Comparison of ENCODE assay signal across 15 mouse cellular contexts in the genomic region with DNA sequence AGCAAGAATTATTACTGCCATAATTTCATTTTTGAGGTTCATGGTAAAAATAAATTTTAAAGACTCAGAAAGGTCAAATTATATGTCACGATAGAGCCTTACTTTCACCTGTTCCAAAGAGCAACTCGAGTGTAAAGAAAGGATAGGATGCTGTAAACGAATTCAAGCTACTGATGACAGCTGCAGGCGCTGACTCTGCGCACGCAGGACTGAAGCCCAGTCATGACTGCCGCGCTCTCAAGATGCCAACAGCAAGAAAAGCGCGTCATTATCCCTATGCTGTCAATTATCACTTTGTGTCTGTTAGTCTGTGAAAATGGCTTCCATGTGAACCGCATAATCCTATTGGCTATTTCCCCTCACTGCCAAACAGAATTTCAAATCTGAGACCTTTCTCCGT. TPM values are rescaled to one million over a fixed set of nuclear protein-coding genes. Genes with fewer than 3 reads are reported as not detected.
DNase-seq lines count a peak whose midpoint lies in the region; ATAC-seq lines count a peak whose summit lies in the region.
"Had no signal": no experiment of that assay in that cellular context is flagged by ENCODE, and none has a peak within 500 bp of the region (broad histone marks: within the 10 kb centered on the region; RNA-seq: fewer than 3 reads in every experiment).

No protein-coding gene starts in this region.

- peak overlapping the region; percentile 41 for H3K4me3 ChIP-seq in heart, embryonic 15.5 days
- H3K4me3 ChIP-seq in lung, embryonic 15.5 days, result peak overlapping the region; percentile 23
- H3K4me3 ChIP-seq in intestine, embryonic 16.5 days (ENCODE audit: low read length), result peak overlapping the region; percentile 29
- peak overlapping the region; percentile 32 for H3K4me3 ChIP-seq in liver, embryonic 15.5 days (replicated peaks)
- H3K4me3 ChIP-seq: forebrain, embryonic 10.5 days; gastrocnemius, adult 2 months; neural tube, embryonic 12.5 days had no signal

- no peaks in the 10 kb centered on the region for H3K36me3 ChIP-seq in heart, embryonic 15.5 days
- no peaks in the 10 kb centered on the region for H3K36me3 ChIP-seq in lung, embryonic 15.5 days
- no peaks in the 10 kb centered on the region for H3K36me3 ChIP-seq in intestine, embryonic 16.5 days (ENCODE audit: control insufficient read depth, insufficient read depth, low read length)
- H3K36me3 ChIP-seq in liver, embryonic 15.5 days (replicated peaks), result no peaks in the 10 kb centered on the region
- H3K36me3 ChIP-seq: forebrain, embryonic 10.5 days; neural tube, embryonic 12.5 days had no signal

- H3K4me2 ChIP-seq in heart, embryonic 15.5 days, result peak overlapping the region; percentile 68
- H3K4me2 ChIP-seq in lung, embryonic 15.5 days, result peak overlapping the region; percentile 46
- peak overlapping the region; percentile 32 for H3K4me2 ChIP-seq in intestine, embryonic 16.5 days (ENCODE audit: low read depth, low read length)
- peak overlapping the region; percentile 37 for H3K4me2 ChIP-seq in liver, embryonic 15.5 days
- H3K4me2 ChIP-seq: neural tube, embryonic 12.5 days had no signal

- H3K9me3 ChIP-seq in heart, embryonic 15.5 days (replicated peaks), result no peaks in the 10 kb centered on the region
- no peaks in the 10 kb centered on the region for H3K9me3 ChIP-seq in lung, embryonic 15.5 days
- H3K9me3 ChIP-seq in intestine, embryonic 16.5 days (ENCODE audit: control insufficient read depth, low read length), result no peaks in the 10 kb centered on the region
- no peaks in the 10 kb centered on the region for H3K9me3 ChIP-seq in liver, embryonic 15.5 days (replicated peaks)
- H3K9me3 ChIP-seq: forebrain, embryonic 10.5 days; neural tube, embryonic 12.5 days had no signal

- no peak overlapping the region for H3K9ac ChIP-seq in heart, embryonic 15.5 days
- H3K9ac ChIP-seq in lung, embryonic 15.5 days, result no peak overlapping the region
- H3K9ac ChIP-seq in intestine, embryonic 16.5 days (ENCODE audit: low read depth, low read length), result no peak overlapping the region
- no peak overlapping the region for H3K9ac ChIP-seq in liver, embryonic 15.5 days
- H3K9ac ChIP-seq: neural tube, embryonic 12.5 days had no signal

- no peak overlapping the region for H3K27ac ChIP-seq in heart, embryonic 15.5 days
- no peak overlapping the region for H3K27ac ChIP-seq in lung, embryonic 15.5 days
- no peak overlapping the region for H3K27ac ChIP-seq in intestine, embryonic 16.5 days (ENCODE audit: low read length)
- peak overlapping the region; percentile 51; the same call in 1 of the 2 replicates for H3K27ac ChIP-seq in liver, embryonic 15.5 days (replicated peaks)
- H3K27ac ChIP-seq: forebrain, embryonic 10.5 days; gastrocnemius, adult 2 months; neural tube, embryonic 12.5 days had no signal

- DNase-seq in heart, adult 9 months (ENCODE audit: low spot score in 2 of 2), result no peak
- DNase-seq in lung, postnatal 10 days, result no peak
- DNase-seq in urinary bladder, postnatal 4 days (ENCODE audit: low spot score in 2 of 2), result no peak
- no peak for DNase-seq in frontal cortex, postnatal 10 days (ENCODE audit: low spot score in 2 of 2)
- DNase-seq: cerebellum, adult 2 months; embryo, embryonic 11 days; gastrocnemius, adult 2 months; layer of hippocampus, postnatal 36 days; thymus, adult 2 months had no signal

- H3K27me3 ChIP-seq in heart, embryonic 15.5 days, result peaks cover 3% of the 10 kb centered on the region; the same call in 1 of the 2 replicates
- peaks cover 11% of the 10 kb centered on the region; the same call in 1 of the 2 replicates for H3K27me3 ChIP-seq in lung, embryonic 15.5 days
- H3K27me3 ChIP-seq in intestine, embryonic 16.5 days (replicated peaks; ENCODE audit: control insufficient read depth, insufficient read depth, low read length), result no peaks in the 10 kb centered on the region
- H3K27me3 ChIP-seq in liver, embryonic 15.5 days, result no peaks in the 10 kb centered on the region
- H3K27me3 ChIP-seq: neural tube, embryonic 12.5 days had no signal

- ATAC-seq in heart, embryonic 15.5 days (replicated peaks; ENCODE audit: insufficient number of reproducible peaks, insufficient read depth, low FRiP score, low read depth), result no peak
- ATAC-seq in lung, embryonic 15.5 days (ENCODE audit: borderline replicate concordance, extremely low read depth, low FRiP score, low TSS enrichment), result no peak
- ATAC-seq in intestine, embryonic 16.5 days, result peak; percentile 69
- no peak for ATAC-seq in liver, embryonic 15.5 days (ENCODE audit: insufficient read depth)

- WGBS in heart, embryonic 15.5 days, result 53% methylated on average over 12 of the region's 12 CpGs
- 48% methylated on average over 12 of the region's 12 CpGs for WGBS in lung, embryonic 15.5 days
- 56% methylated on average over 12 of the region's 12 CpGs for WGBS in intestine, embryonic 16.5 days
- 62% methylated on average over 12 of the region's 12 CpGs for WGBS in liver, embryonic 15.5 days (ENCODE audit: insufficient replicate concordance)

- H3K4me1 ChIP-seq in heart, embryonic 15.5 days (replicated peaks), result 0 out of 2 replicates have a peak, but pooled peaks cover 2% of the 10 kb centered on the region
- H3K4me1 ChIP-seq in lung, embryonic 15.5 days, result no peaks in the 10 kb centered on the region
- no peaks in the 10 kb centered on the region; the same call in 1 of the 2 replicates for H3K4me1 ChIP-seq in intestine, embryonic 16.5 days (ENCODE audit: control insufficient read depth, insufficient read depth, low read length)
- H3K4me1 ChIP-seq in liver, embryonic 15.5 days (replicated peaks), result no peaks in the 10 kb centered on the region
- H3K4me1 ChIP-seq: neural tube, embryonic 12.5 days had no signal

RNA-seq across cellular contexts. Expression of gene Pik3c2g, which starts 0.5 kb away (rescaled TPM):
- 0.20 and 0.27 TPM in 2 replicates for polyA plus RNA-seq in heart, embryonic 15.5 days (2015; fragmentation: Nextera tagmentation; extraction: Ambion mirVana)
- 1.7 and 1.9 TPM in 2 replicates for polyA plus RNA-seq in lung, embryonic 15.5 days (2015; fragmentation: Nextera tagmentation; extraction: Ambion mirVana)
- polyA plus RNA-seq in intestine, embryonic 16.5 days (2015; fragmentation: Nextera tagmentation; extraction: Ambion mirVana), result 0.29 and 0.94 TPM in 2 replicates
- polyA plus RNA-seq in liver, embryonic 15.5 days (2015; fragmentation: Nextera tagmentation; extraction: Ambion mirVana), result 4.0 and 4.2 TPM in 2 replicates
- polyA plus RNA-seq: forebrain, embryonic 10.5 days; thymus, adult 2 months had no signal
